Mouse (Mus musculus): ENCODE data around the gene Abcg1.

The Abcg1 gene

GRCm38 (mm10) chr17:31078581-31078980 lies 21.1 kb downstream of the Abcg1 start:
- no peak for DNase-seq (ENCODE audit: low spot score in 2 of 2)

- no peak for DNase-seq (ENCODE audit: low spot score in 2 of 2)
Observed at GRCm38 (mm10) chr17:31079078-31079840, 21.8 kb downstream of the Abcg1 start.

GRCm38 (mm10) chr17:31082296-31083078 lies 25.0 kb downstream of the Abcg1 start:
- no peak for DNase-seq (ENCODE audit: low spot score in 2 of 2)

GRCm38 (mm10) chr17:31085519-31085918 lies 28.0 kb downstream of the Abcg1 start:
- DNase-seq (ENCODE audit: low spot score in 2 of 2): no peak

GRCm38 (mm10) chr17:31086196-31086595 lies 28.7 kb downstream of the Abcg1 start:
- DNase-seq (ENCODE audit: low spot score in 2 of 2): no peak

GRCm38 (mm10) chr17:31088711-31089110 lies 31.2 kb downstream of the Abcg1 start:
- DNase-seq (ENCODE audit: low spot score in 2 of 2): no peak

- DNase-seq (ENCODE audit: low spot score in 2 of 2): no peak
Observed at GRCm38 (mm10) chr17:31089848-31090247, 32.4 kb downstream of the Abcg1 start.

- DNase-seq (ENCODE audit: low spot score in 2 of 2): no peak
Observed at GRCm38 (mm10) chr17:31091023-31091735, 33.7 kb downstream of the Abcg1 start.

GRCm38 (mm10) chr17:31094781-31095180 lies 37.3 kb downstream of the Abcg1 start:
- DNase-seq (ENCODE audit: low spot score in 2 of 2): no peak

GRCm38 (mm10) chr17:31095570-31095969 lies 38.1 kb downstream of the Abcg1 start:
- DNase-seq (ENCODE audit: low spot score in 2 of 2): no peak

- DNase-seq (ENCODE audit: low spot score in 2 of 2): no peak
Observed at GRCm38 (mm10) chr17:31096893-31097292, 39.4 kb downstream of the Abcg1 start.

GRCm38 (mm10) chr17:31098788-31099187 lies 41.3 kb downstream of the Abcg1 start:
- no peak for DNase-seq (ENCODE audit: low spot score in 2 of 2)

GRCm38 (mm10) chr17:31103007-31103570 lies 45.6 kb downstream of the Abcg1 start:
- no peak for DNase-seq (ENCODE audit: low spot score in 2 of 2)

- no peak for DNase-seq (ENCODE audit: low spot score in 2 of 2)
Observed at GRCm38 (mm10) chr17:31103823-31104222, 46.3 kb downstream of the Abcg1 start.

GRCm38 (mm10) chr17:31108388-31108787 lies 50.9 kb downstream of the Abcg1 start:
- DNase-seq (ENCODE audit: low spot score in 2 of 2): no peak

GRCm38 (mm10) chr17:31113191-31113856 lies 55.8 kb downstream of the Abcg1 start:
- DNase-seq (ENCODE audit: low spot score in 2 of 2): no peak

GRCm38 (mm10) chr17:31116063-31116462 lies 58.6 kb downstream of the Abcg1 start:
- no peak for DNase-seq (ENCODE audit: low spot score in 2 of 2)

GRCm38 (mm10) chr17:31117946-31118345 lies 60.5 kb downstream of the Abcg1 start:
- DNase-seq (ENCODE audit: low spot score in 2 of 2): no peak

- peak; percentile 77 to 83 for DNase-seq (ENCODE audit: low spot score in 2 of 2)
Observed at GRCm38 (mm10) chr17:31119429-31119828, 62.0 kb downstream of the Abcg1 start.

GRCm38 (mm10) chr17:31121975-31122374 lies 64.5 kb downstream of the Abcg1 start:
- DNase-seq (ENCODE audit: low spot score in 2 of 2): peak in 1 of 2 experiments; percentile 39

GRCm38 (mm10) chr17:31125548-31126266 lies 68.2 kb downstream of the Abcg1 start:
- DNase-seq (ENCODE audit: low spot score in 2 of 2): peak; percentile 38 to 63

Data from frontal cortex, postnatal 36 days (tissue).